Mouse (Mus musculus) lung, embryonic 16.5 days (tissue): ENCODE data around the gene Lrrc8b. TPM values are rescaled to one million over a fixed set of nuclear protein-coding genes. Genes with fewer than 3 reads are reported as not detected.

Experiments
- ATAC-seq: fragments of 200-750 bp; cut with Nextera tagmentation; 2 replicates; pipeline ENCODE4 v1.8.0; 2017; ENCODE audit warnings: low read depth, mild to moderate bottlenecking, moderate library complexity
- H3K27ac ChIP-seq: fragments of 300-500 bp; sonication (generic); 2 replicates; pipeline ENCODE4 v1.5.1; 2014; ENCODE audit warnings: mild to moderate bottlenecking, control low read depth, low read length
- H3K27me3 ChIP-seq: fragments of 300-500 bp; sonication (generic); 2 replicates; pipeline ENCODE4 v1.6.1; 2014; ENCODE audit warnings: low read depth, low read length, mixed read lengths; ENCODE audit not compliant: control insufficient read depth, insufficient read depth
- H3K36me3 ChIP-seq: fragments of 300-500 bp; sonication (generic); 2 replicates; pipeline ENCODE4 v1.6.1; 2014; ENCODE audit warnings: low read length; ENCODE audit not compliant: control insufficient read depth, insufficient read depth
- H3K4me1 ChIP-seq: fragments of 300-500 bp; sonication (generic); replicated peaks from 2 replicates; pipeline ENCODE4 v1.6.1; 2014; ENCODE audit warnings: low read length, mixed read lengths; ENCODE audit not compliant: control insufficient read depth, insufficient read depth
- H3K4me2 ChIP-seq: fragments of 300-500 bp; sonication (generic); 2 replicates; pipeline ENCODE4 v1.6.1; 2014; ENCODE audit warnings: low read depth, low read length, control low read depth
- H3K4me3 ChIP-seq: fragments of 300-500 bp; sonication (generic); 2 replicates; pipeline ENCODE4 v1.5.1; 2014; ENCODE audit warnings: mild to moderate bottlenecking, low read length, control low read depth
- H3K9ac ChIP-seq: fragments of 300-500 bp; sonication (generic); 2 replicates; pipeline ENCODE4 v1.6.1; 2014; ENCODE audit warnings: low read length, control low read depth
- H3K9me3 ChIP-seq: fragments of 300-500 bp; sonication (generic); 2 replicates; pipeline ENCODE4 v1.6.1; 2016; ENCODE audit warnings: low read length; ENCODE audit not compliant: control insufficient read depth
- WGBS: fragments of 180-500 bp; shearing (Covaris S2); extraction: QIAGEN DNeasy Blood & Tissue Kit; methylation state at CpG from one replicate; pipeline ENCODE4 v1.1.7; 2014; 5-methylcytosine and 5-hydroxymethylcytosine counted together
- polyA plus RNA-seq: library from polyadenylated mRNA; unstranded; fragments of >200 nt; fragmentation: Nextera tagmentation; extraction: Ambion mirVana; gene quantifications from 2 replicates; pipeline ENCODE4 v1.2.1, GENCODE M21; 2015

Lrrc8b gene
- polyA plus RNA-seq, 1 experiment from 2014 or later: 5.6 TPM

DNA sequence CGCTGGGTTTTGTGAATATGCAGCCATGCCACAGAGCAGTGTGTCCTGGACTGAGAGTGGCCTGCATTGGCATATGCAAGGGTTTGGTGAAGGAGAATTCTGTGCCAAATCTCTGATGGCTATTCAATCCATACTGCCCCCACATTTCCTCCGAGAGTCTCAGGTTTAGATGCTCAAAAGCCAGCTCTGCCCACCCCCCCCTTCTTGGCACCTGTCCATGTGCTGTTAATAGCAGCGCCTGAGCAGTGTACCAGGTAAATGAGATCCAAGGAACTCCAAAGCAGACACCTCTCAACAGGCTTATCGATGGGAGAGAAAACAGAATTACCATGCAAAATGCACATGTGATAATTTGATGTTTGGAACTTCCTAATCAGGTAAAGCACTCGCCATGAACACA, 74.6 kb downstream of the Lrrc8b start:
- no peak overlapping the region for H3K9ac ChIP-seq
- 79% methylated on average over 5 of the region's 5 CpGs for WGBS

GRCm38 (mm10) chr5:105491389-105491788, 75.8 kb downstream of the Lrrc8b start:
- peak; percentile 30; the same call in 1 of the 2 replicates for ATAC-seq

More for the DNA sequence above, 74.6 kb downstream of the Lrrc8b start:
- no peak for ATAC-seq
- no peaks in the 10 kb centered on the region for H3K9me3 ChIP-seq
- no peaks in the 10 kb centered on the region for H3K27me3 ChIP-seq
- H3K36me3 ChIP-seq: no peaks in the 10 kb centered on the region
- H3K27ac ChIP-seq: no peak overlapping the region
- no peak overlapping the region for H3K4me2 ChIP-seq
- no peak overlapping the region for H3K4me3 ChIP-seq
- 0 out of 2 replicates have a peak, but pooled peaks cover 3% of the 10 kb centered on the region for H3K4me1 ChIP-seq

GRCm38 (mm10) chr5:105492367-105493246, 77.0 kb downstream of the Lrrc8b start:
- whole genome bisulfite sequencing: 42% methylated on average over 10 of the region's 10 CpGs
- no peak overlapping the region for H3K9ac ChIP-seq
- peaks cover 6% of the 10 kb centered on the region; the same call in 1 of the 2 replicates for H3K4me1 ChIP-seq
- H3K36me3 ChIP-seq: no peaks in the 10 kb centered on the region
- no peak overlapping the region for H3K27ac ChIP-seq
- no peak overlapping the region for H3K4me2 ChIP-seq
- no peak overlapping the region for H3K4me3 ChIP-seq
- H3K9me3 ChIP-seq: no peaks in the 10 kb centered on the region
- ATAC-seq: no peak
- no peaks in the 10 kb centered on the region for H3K27me3 ChIP-seq

More at GRCm38 (mm10) chr5:105491389-105491788, 75.8 kb downstream of the Lrrc8b start:
- H3K36me3 ChIP-seq: no peaks in the 10 kb centered on the region
- no peak overlapping the region for H3K4me2 ChIP-seq
- H3K9me3 ChIP-seq: no peaks in the 10 kb centered on the region
- peaks cover 6% of the 10 kb centered on the region; the same call in 1 of the 2 replicates for H3K4me1 ChIP-seq
- no peak overlapping the region for H3K9ac ChIP-seq
- H3K4me3 ChIP-seq: no peak overlapping the region
- 64% methylated on average over 4 of the region's 4 CpGs for WGBS
- no peak overlapping the region for H3K27ac ChIP-seq
- no peaks in the 10 kb centered on the region for H3K27me3 ChIP-seq

- no peak overlapping the region for H3K27ac ChIP-seq
- H3K4me2 ChIP-seq: no peak overlapping the region
- no peaks in the 10 kb centered on the region for H3K36me3 ChIP-seq
- no peaks in the 10 kb centered on the region for H3K27me3 ChIP-seq
- WGBS: 89% methylated on average over 7 of the region's 7 CpGs
- no peaks in the 10 kb centered on the region for H3K9me3 ChIP-seq
- H3K4me1 ChIP-seq: peaks cover 6% of the 10 kb centered on the region; the same call in 1 of the 2 replicates
- H3K9ac ChIP-seq: no peak overlapping the region
- ATAC-seq: no peak
- no peak overlapping the region for H3K4me3 ChIP-seq
These were observed 77.8 kb downstream of the Lrrc8b start for GRCm38 (mm10) chr5:105493377-105493776.

- no peaks in the 10 kb centered on the region for H3K27me3 ChIP-seq
- no peaks in the 10 kb centered on the region for H3K9me3 ChIP-seq
- no peak overlapping the region for H3K4me3 ChIP-seq
- no peak for ATAC-seq
- no peak overlapping the region for H3K27ac ChIP-seq
- H3K9ac ChIP-seq: no peak overlapping the region
- WGBS: 49% methylated on average over 10 of the region's 10 CpGs
- H3K4me2 ChIP-seq: peak overlapping the region; percentile 53
- peaks cover 6% of the 10 kb centered on the region; the same call in 1 of the 2 replicates for H3K4me1 ChIP-seq
- no peaks in the 10 kb centered on the region for H3K36me3 ChIP-seq
These were observed 78.8 kb downstream of the Lrrc8b start for GRCm38 (mm10) chr5:105494246-105494917.

DNA sequence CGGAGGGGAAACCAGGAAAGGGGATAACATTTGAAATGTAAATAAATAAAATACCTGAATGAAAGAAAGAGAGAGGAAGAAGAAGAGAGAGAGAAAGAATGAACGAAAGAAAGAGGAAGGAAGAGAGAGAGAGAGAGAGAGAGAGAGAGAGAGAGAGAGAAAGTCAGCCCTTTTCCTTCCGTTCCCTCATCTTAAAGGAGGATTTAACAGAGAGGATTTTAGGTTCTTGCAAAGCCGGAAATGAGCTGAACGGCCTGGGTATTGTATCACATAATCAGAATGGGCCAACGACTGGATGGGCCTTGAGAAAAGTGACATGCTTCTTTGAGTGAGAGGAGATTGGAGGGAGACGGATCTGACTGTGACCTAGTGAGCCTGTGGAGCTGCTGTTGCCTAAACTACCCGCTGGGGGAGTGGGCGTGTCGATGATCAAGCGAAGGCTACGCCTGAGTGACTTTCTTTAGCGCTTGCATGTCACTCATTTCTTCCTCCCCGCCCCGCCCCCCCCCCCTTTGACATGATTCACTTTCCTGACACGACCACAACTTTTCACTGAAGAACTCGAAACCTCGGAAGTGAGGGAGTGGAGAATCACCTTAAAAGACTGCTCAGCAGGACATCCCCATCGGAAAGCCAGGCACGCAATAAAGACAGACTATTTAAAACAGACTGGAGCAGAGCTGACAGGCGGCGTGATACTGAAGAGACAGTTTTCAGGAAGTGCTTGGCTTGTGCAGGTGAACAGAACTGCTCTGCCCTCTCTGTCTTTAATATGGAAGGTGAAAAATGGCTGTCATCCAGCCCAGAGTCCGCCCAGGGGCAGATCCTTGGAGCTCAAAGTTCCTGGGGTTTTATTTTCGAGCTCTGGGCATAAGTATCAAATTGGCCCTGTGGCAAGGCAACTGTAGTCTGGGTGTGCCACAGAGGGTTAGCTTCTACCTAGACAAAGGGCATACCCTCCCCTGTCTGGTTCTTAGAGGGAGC, 79.6 kb downstream of the Lrrc8b start:
- Histone ChIP-seq H3K4me1 (peaks cover 6% of the 10 kb centered on the region; the same call in 1 of the 2 replicates), H3K27me3 (no peaks in the 10 kb centered on the region), H3K36me3 (no peaks in the 10 kb centered on the region), H3K4me2 (peak overlapping the region; percentile 53), H3K27ac (no peak overlapping the region), H3K9ac (peak overlapping the region; percentile 48), H3K9me3 (no peaks in the 10 kb centered on the region), H3K4me3 (peak overlapping the region; percentile 33)
- ATAC-seq: peak; percentile 90
- WGBS: 11% methylated on average over 22 of the region's 24 CpGs

GRCm38 (mm10) chr5:105496133-105496532, 80.6 kb downstream of the Lrrc8b start:
- Histone ChIP-seq H3K4me2 (no peak overlapping the region), H3K36me3 (no peaks in the 10 kb centered on the region), H3K4me1 (peaks cover 6% of the 10 kb centered on the region; the same call in 1 of the 2 replicates), H3K27ac (no peak overlapping the region), H3K4me3 (no peak overlapping the region), H3K9me3 (no peaks in the 10 kb centered on the region), H3K9ac (no peak overlapping the region), H3K27me3 (no peaks in the 10 kb centered on the region)
- 64% methylated on average over 4 of the region's 4 CpGs for WGBS
- ATAC-seq: 0 out of 2 replicates have a peak, but pooled peaks have one; percentile 8

GRCm38 (mm10) chr5:105496586-105496985, 81.0 kb downstream of the Lrrc8b start:
- WGBS: 72% methylated on average over 7 of the region's 7 CpGs

More at GRCm38 (mm10) chr5:105496586-105496985, 81.0 kb downstream of the Lrrc8b start:
- Histone ChIP-seq H3K36me3 (no peaks in the 10 kb centered on the region), H3K27ac (no peak overlapping the region), H3K9me3 (no peaks in the 10 kb centered on the region), H3K27me3 (no peaks in the 10 kb centered on the region), H3K9ac (no peak overlapping the region), H3K4me1 (peaks cover 6% of the 10 kb centered on the region; the same call in 1 of the 2 replicates), H3K4me2 (no peak overlapping the region), H3K4me3 (no peak overlapping the region)
- no peak for ATAC-seq
